Mouse (Mus musculus): Measurements from ENCODE around the gene Ammecr1. TPM values are rescaled to one million over a fixed set of nuclear protein-coding genes. Genes with fewer than 3 reads are reported as not detected.

Ammecr1 gene
- total RNA-seq (2022), result 1 to 10 TPM; 3.2 to 4.4 (median 3.4) TPM

DNA sequence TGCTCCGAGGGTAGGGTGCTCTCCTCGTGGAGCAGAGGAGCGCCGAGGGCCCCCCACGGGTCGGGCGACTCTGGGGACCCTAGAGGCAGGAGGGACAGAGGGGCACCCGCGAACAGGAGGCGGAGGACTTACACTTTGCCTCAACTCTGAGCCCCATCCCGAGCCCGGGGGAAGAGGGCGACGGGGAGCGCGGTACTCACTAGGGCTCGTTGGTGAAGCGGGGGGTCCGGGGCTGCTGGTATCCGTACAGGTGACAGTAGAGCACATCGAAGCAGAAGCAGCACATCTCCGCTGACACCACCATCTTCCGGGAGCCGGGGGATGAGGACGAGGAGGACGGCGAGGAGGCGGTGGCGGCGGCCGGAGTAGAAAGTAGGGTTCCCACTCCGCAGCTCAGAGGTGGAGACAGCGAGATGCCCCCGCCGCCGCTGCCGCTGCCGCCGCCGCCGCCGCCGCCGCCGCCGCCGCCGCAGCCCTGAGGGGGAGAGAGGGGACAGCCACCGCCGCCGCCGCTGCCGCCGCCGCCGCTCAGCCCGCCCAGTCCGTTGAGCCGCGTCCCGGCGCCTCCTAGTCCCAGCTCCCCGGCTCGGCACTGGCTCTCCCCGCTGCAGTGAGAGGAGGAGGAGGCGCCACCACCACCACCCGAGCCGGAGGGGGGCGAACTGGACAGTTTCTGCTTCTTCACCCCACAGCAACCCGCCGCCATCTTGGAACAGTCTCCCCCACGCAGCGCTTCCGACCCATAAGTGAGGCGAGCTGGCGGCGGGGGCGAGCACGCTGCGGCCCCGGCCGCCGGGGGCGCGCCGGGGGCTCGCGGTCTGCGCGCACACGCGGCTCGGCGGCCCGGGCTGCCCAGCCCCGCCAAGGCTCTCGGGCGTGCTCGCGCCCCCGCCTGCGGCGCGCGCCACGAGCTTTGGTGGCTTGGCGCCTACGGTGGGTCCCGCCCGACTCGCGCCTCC is at the start of gene Ammecr1:
Ammecr1 (minus strand) TSS at position 721 of the 959 bp plus-strand sequence.
- DNase-seq (ENCODE audit: low spot score in 2 of 2), result peak; percentile 53 to 62

DNA sequence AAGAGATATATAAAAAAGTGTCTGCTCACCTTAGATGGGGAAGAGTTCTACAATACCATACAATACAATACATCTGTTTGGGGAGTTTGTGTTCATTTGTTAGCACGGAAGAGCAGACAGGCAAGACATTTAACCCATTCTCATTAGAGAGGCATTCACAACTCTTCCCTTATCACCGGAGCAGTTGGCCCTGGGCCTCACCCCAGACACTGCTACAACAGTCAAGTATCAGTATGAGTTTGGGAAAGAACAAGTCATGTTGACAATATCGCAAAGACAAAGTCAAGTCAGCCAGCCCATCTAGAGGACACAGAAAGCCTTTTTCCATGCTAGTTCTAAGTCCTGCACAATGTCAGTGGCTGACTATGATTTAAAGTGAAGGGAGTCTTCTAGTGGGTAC is 47.6 kb upstream of the Ammecr1 start:
- no peak for DNase-seq (ENCODE audit: low spot score in 2 of 2)

DNA sequence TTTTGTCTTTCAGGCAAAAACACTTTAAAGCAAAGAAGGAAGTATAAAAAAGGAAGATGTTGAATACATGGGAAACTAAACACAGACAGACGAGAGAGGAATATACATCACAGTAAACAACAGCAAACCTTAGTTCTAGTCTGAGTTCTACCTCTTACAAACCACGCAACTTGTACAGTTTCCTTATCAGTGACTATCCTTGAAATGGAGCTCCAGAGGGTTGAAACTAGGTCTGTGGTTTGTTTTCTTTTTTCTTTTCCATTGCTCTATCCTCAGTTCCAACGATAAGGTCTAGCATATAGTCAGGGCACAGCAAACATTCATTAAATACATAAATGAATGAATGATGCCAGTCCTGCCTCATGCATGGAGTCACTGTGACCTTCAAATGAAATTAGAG is 45.8 kb upstream of the Ammecr1 start:
- DNase-seq (ENCODE audit: low spot score in 2 of 2), result no peak

DNA sequence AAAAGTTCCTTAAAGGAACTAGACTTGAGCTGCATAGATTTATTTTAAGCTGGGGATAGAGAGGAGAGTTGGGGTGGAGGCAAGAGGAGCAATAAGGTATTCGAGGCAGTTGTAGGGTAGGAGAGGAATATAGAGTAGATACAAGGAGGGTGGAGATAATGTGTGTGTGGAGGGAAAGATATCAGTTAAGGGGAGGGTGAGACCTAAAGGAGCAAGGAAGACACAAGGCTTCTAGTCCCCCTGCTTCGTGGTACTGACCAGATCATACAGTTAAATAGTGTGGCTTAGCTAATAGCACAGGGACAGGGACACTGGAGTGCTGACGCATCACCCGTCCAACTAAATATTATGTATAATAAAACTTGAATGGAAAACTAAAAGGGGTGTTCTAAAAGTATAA is 45.3 kb upstream of the Ammecr1 start:
- DNase-seq (ENCODE audit: low spot score in 2 of 2), result no peak

DNA sequence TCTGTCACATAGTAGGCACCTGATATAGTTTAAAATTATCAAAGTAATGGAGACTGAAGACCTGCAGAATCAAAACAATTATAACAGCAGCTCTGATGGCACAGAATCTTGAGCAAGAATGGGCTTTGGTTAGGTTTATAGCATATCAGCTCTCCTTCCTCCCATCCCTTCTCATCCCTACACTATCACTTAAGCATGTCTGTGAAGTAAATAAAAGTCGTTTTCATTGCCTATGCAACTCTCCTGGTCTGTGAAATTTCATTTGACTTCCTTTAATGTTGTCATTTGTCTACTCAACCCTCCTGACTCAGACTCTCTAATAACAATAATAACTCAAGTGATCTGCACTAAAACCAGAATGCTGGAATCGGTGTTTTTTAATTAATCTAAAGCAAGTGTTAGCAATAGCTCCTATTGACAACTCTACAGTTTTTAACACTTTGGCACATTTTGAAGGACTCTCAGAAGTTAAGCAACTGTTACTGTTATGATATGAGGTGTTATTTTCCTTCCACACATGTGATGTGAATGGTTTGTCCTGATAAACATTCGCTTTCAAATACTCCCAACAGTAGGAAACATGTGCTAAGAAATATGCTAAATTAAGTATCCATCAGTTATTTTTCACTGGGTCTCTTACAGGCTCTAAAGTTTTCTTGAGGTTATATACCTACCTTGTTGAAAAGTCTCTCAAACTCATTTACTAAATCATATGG is 37.8 kb upstream of the Ammecr1 start:
- no peak for DNase-seq (ENCODE audit: low spot score in 2 of 2)

DNA sequence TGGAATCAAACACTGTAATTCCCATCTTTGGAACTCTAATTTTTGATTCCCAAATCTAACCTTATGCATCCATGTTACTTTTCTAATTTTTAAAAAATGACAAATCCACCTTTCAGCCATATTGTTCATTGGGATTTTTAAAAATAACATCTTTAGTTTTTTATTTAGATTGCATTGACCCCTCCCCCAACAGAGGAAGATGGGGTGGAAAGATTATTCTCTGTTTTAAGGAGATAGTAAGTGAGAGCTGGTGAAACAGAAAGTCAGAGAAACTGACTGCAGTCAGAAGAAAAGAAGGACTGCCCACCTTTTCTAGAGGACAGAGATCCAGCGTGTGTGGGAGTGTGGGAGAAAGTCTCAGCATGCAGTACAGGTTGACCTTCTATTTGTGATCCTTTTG is 30.7 kb upstream of the Ammecr1 start:
- no peak for DNase-seq (ENCODE audit: low spot score in 2 of 2)

DNA sequence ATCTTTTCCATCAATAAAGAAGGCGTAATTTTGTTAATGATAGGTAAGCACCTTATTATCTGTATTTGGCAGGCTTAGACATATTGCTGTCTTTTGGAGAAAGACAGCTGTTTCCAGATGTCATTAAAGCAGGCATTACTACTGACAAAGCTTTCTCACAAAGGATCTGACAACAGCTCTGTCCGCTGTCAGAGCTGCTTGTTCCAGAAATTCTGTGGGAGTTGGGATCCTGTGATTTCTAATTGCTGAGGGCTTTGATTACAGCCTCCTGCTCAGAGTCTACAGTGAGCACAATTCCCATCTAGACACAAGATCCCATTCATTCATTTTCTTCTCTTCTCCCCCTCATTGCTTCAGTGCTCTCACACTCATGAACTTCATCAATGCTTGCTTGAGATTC is 28.0 kb upstream of the Ammecr1 start:
- no peak for DNase-seq (ENCODE audit: low spot score in 2 of 2)

DNA sequence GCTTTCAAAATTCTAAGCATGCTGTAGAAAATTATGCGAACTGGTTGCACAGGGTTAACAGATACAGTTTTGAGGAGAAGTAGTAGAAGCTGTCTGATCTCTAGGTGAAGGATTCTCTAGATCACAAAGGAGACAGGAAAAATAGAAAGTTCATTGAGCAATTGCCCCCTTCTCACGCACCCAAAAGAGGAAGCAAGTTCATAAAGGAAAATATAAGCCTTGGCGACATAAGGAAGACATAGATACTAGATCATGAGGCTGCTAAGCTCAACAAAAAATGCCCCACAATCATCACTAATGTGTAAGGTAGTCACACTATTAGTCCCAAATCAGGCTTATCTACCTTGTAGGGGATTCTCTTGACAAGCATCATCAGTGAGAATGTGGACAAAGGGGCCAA is 17.6 kb upstream of the Ammecr1 start:
- no peak for DNase-seq (ENCODE audit: low spot score in 2 of 2)

DNA sequence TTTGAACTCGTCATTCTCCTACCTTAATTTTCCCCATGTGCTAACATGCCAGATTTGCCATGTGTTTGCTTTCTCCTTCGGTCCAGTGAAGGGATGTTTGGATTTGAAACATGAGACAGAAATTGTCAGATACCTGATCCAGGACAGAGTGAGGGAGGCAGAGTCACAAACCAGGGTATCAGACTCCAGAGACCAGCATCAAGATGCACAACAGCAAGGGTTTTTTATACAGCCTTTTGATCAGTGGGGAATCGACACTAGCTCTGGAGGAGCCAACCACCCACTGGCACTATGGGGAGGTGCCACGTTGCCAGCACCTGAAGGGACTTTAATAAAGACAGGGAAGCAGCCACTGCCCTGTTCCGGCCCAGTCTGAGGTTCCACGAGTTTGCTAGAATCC is 17.1 kb upstream of the Ammecr1 start:
- no peak for DNase-seq (ENCODE audit: low spot score in 2 of 2)

DNA sequence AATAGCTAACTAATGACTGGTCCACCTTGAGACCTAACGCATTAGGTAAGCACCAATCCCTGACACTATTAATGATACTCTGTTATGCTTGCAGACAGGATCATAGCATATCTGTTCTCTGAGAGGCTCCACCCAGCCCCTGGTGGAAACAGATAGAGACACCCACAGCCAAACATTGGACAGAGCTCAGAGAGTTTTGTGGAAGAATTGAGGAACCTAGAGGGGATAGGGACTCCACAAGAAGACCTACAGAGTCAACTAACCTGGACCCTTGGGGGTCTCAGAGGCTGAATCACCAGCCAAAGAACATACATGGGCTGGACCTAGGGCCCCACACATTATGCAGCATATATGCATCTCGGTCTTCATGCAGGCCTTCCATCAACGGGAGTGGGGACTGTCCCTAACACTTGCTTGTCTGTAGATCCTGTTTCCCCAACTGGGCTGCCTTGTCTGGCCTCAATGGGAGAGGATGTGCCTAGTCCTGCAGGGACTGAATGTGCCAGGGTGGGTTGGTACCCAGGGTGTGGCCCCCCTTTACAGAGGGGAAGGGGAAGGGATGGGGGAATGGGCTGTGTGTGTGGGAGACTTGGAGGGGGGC is 15.1 kb upstream of the Ammecr1 start:
- DNase-seq (ENCODE audit: low spot score in 2 of 2), result no peak

DNA sequence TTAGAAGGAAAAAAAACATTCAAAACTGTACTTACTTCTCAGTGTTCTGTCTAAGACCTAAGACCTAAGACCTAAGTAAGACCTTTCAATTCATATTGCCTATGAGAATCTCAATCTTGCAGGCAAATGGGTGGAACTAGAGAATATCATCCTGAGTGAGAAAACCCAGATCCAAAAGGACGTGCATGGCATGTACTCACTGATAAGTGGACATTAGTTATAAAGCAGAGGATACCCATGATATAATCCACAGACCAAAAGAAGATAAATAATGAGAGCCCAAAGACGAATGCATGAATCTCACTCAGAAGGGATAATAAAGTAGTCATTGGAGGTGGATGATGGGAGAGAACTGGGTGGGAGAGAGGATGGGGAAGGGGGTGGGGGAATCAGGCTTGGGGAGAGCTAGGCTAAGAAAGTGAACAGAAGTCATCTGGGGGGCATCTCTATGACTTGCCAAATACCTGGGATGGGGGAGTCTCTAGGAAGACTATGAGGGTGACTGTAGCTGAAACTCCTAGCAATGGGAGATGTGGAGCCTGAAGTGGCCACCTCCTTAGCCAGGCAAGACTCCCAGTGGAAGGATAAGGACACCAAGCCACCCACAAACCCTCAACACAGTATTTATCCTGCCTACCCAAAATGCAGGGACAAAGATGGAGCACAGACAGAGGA is 14.5 kb upstream of the Ammecr1 start:
- DNase-seq (ENCODE audit: low spot score in 2 of 2), result no peak

DNA sequence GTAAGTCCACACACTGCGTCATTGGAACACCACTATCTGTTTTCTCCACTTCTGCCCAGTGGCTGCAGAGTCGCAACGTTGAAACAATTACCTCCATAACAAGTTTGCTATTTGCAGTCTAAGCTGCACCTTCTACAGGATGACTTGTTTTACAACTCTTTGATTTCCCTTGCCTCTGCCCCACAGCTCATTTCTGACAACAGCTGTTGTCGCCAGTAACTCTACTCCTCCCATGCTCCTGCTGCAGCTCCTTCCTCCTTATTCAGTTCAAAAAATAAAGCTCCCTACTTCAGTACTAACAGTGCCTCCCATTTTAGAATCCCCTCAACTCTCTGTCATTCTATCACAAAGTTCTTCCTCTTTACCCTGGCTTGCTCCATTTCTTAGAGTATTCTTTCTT is 12.7 kb upstream of the Ammecr1 start:
- no peak for DNase-seq (ENCODE audit: low spot score in 2 of 2)

DNA sequence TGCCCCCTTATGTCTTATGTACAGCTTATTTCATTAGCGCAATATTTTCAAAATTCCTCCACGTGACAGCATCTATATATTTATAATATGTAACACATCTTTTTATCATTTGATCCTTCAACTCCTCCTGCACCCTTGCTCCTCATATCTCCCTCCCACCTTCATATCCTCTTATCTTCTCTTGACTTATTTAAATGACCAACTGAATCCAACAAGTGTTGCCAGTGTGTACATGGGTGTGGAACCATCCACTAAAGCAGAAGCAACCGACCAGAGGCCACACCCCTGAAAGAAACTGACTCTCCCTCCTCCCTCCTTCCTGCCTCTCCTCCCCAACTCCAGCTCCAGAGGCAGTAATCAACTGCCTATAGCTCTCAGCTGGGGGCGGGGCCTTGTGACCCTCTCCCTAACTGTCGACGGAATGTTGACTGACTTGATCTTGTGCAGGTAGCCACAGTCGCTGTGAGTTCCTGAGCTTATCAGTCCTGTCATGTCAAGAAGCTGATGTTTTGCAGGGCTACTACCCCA is 6.0 kb upstream of the Ammecr1 start:
- DNase-seq (ENCODE audit: low spot score in 2 of 2), result no peak

DNA sequence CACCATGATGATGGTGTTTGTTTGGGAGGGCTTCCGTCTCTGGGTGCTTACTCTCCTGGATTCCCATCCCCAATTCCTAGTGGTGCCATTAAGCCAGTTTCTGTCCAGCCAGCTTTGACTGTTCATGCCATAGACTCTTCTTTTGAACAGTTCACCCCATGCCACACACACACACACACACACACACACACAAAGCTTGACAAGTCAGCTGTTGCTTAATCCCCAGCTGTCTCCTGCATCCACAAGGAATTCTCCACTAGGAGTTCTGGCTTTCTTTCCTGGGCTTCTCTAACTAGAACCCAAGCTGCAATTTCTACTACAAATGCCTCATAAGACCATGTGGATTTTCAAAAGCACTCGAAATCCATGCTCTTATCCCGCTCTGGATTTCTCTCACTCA is 5.2 kb upstream of the Ammecr1 start:
- DNase-seq (ENCODE audit: low spot score in 2 of 2), result no peak

DNA sequence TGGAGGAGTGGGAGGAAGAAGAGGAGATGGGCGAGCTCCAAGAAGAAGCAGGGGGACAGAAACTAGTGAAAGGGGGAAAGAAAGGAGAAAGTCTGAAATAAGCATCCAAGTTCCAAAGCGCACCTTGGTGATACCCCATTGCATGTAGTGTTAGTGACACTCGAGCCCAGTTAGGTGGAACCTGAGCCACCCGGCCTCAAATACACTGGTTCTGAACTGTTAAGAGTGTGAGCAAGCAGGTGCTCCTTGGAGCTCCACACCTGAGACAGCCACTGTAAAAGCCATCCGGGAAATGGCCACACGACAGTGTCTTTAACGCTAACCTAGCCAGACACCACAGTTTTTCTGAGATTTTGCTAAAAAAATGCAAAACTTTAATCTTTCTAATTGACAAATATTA is 539 bp upstream of the Ammecr1 start:
- DNase-seq (ENCODE audit: low spot score in 2 of 2), result no peak

DNA sequence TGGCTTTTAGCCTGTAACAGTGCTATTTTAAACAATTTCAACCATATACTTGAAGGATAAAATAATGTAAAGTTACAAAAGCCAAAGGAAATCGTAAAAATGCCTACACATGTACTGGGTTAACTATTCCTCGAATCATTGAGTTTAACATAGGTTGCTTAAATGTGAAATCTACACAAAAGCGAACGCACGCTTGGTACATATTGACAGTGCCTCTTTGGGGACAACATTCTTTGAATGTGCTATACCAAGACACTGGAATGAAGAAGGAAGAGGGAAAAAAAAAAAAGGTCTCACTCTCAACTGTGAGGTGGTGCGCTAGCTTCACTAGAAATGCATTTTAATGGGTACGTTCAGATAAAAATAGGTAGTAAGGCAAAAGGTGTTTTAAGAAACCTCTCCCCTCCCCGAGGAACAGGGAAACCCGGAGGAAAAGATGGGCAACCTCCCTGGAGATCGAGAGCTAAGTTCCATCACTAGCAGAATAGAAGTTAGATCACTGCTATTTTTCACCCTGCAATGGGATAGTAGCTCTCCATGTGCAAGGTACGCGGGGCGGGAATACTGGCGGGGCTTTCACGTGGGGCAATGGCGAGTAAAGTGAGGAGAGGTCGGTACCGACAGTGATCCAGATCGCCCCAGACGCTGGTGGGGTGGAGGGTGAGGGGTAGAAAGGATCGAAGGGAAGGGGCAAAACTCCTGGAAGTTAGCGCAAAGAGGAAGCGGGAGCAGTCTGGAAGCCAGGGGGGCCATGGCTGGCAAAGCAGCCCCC is 1.1 kb downstream of the Ammecr1 start:
- DNase-seq (ENCODE audit: low spot score in 2 of 2), result no peak

DNA sequence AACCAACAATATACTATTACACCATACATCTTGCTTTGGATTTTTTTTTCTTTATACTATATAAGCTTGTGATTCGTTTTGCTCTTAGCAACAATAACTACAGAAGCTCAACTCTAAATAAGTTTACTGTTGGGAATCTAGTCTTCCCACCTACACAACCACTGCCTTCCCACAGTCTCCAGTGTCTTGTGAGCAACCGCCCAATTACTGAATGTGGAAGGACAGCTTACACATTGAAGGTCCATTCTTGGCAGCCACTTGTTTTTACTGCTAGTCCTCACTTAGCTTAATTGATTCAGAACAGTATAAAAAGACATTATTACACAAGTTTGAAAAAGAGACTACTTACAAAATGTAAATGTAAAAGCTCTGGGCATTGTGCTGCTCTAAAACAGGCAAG is 6.1 kb downstream of the Ammecr1 start:
- no peak for DNase-seq (ENCODE audit: low spot score in 2 of 2)

DNA sequence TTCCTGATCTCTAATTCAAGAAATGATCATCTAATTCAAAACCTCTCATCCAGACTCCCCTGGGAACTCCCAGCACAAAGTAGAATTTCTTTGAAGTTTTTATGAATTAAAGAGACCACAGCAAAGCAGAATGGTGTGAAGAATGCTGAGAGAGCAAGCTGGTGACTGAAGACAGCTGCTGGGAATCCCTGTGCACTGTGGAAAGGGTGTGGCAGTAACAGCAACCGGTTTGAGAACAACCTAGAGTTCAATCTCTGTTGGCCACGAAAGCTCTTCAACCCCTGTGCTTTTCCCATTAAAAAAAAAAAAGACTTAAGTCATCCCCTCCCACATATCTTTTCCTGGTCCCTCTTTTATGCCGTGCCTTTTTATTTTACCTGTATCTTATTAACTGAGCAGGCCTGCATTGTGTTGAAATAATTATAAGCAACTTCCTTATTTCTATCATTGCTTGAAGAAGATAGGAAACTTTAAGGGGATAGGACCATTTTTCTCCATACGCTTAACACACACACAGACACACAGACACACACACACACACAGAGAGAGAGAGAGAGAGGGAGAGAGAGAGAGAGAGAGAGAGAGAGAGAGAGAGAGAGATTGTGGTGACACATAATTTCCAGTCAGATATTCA is 6.7 kb downstream of the Ammecr1 start:
- DNase-seq (ENCODE audit: low spot score in 2 of 2), result no peak

DNA sequence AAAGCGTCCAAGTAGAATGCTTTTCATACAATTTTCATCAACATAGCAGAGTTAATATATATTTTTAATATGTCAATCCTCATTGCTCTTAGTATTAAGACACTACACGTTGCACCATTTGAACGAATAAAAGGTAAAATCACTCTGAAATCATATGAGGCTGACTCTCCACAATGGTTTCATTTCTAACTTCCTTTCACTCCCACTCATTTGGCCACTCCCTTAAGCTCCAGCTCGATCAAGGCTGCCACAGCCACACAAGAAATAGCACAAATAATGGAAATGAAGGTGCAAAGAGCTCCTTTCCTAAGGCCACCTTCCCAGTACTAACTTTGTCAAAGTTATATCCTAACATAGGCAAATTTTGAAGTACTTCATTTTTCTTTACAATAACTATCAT is 38.1 kb downstream of the Ammecr1 start:
- no peak for DNase-seq (ENCODE audit: low spot score in 2 of 2)

DNA sequence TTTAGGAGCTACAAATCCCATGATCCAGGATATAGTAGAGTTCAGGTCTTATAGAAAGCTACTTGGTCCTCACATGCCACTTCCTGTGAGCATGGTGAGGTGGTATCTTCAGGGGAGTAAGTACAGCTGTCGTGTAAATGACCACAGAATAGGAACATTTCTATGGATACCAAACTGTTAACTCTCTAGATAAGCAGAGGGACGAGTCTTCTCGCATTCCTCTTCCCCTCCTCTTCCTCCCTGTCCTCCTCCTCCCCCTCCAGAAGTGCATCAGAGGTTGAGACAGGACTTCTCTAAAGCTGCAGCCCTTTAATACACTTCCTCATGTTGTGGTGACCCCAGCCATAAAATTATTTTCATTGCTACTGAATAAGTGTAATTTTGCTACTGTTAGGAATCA is 49.1 kb downstream of the Ammecr1 start:
- no peak for DNase-seq (ENCODE audit: low spot score in 2 of 2)

All from gastrocnemius, adult 8-10 months (tissue).